Mouse (Mus musculus) MEL (cell line): ENCODE data around the gene Olfr47. TPM values are rescaled to one million over a fixed set of nuclear protein-coding genes. Genes with fewer than 3 reads are reported as not detected.

Experiments used
- DNase-seq: peaks from one replicate; pipeline ENCODE4 v3.0.0; 2011; ENCODE audit warnings: low read depth, low spot score
- H3K27ac ChIP-seq: 2 replicates; pipeline ENCODE4 v1.5.1; 2012; ENCODE audit warnings: low read depth, mild to moderate bottlenecking, control low read depth, low read length, moderate library complexity; ENCODE audit not compliant: control insufficient read depth
- H3K27me3 ChIP-seq, 2 experiments: fragments of 150-350 bp in 1 of 2; sonication (generic) in 1 of 2; 2 replicates each; pipeline ENCODE4 v1.6.1; 2012; ENCODE audit warnings: low read length in 2 of 2, mild to moderate bottlenecking in 2 of 2, improper control_type of control experiment in 1 of 2, moderate library complexity in 1 of 2; ENCODE audit not compliant: insufficient read depth in 2 of 2, control insufficient read depth in 1 of 2
- H3K36me3 ChIP-seq, 2 experiments: 2 replicates each; pipeline ENCODE4 v1.6.1; 2012 to 2014; ENCODE audit warnings: low read length in 2 of 2, improper control_type of control experiment in 1 of 2, inconsistent platforms in 1 of 2, mild to moderate bottlenecking in 1 of 2; ENCODE audit not compliant: insufficient read depth in 2 of 2, control insufficient read depth in 1 of 2
- H3K4me1 ChIP-seq, 2 experiments: fragments of 150-350 bp in 1 of 2; sonication (generic) in 1 of 2; 2 replicates each; pipeline ENCODE4 v1.6.1; 2012; ENCODE audit warnings: low read length in 2 of 2, improper control_type of control experiment in 1 of 2, mild to moderate bottlenecking in 1 of 2; ENCODE audit not compliant: insufficient read depth in 2 of 2, control insufficient read depth in 1 of 2
- H3K4me3 ChIP-seq, 2 experiments: fragments of 150-350 bp in 1 of 2; sonication (generic) in 1 of 2; 2 replicates each; pipeline ENCODE4 v1.5.1; 2012; ENCODE audit warnings: low read depth in 2 of 2, low read length in 2 of 2, mild to moderate bottlenecking in 2 of 2, moderate library complexity in 2 of 2, control low read depth in 1 of 2, improper control_type of control experiment in 1 of 2; ENCODE audit not compliant: control insufficient read depth in 1 of 2, insufficient read depth in 1 of 2
- H3K79me2 ChIP-seq: 2 replicates; pipeline ENCODE4 v1.6.1; 2012; ENCODE audit warnings: mild to moderate bottlenecking, low read length, moderate library complexity; ENCODE audit not compliant: control insufficient read depth, poor library complexity, insufficient read depth
- H3K9ac ChIP-seq: 2 replicates; pipeline ENCODE4 v1.6.1; 2012; ENCODE audit warnings: low read depth, mild to moderate bottlenecking, control low read depth, low read length, moderate library complexity; ENCODE audit not compliant: control insufficient read depth, poor library complexity, severe bottlenecking
- H3K9me3 ChIP-seq: fragments of 150-350 bp; sonication (generic); replicated peaks from 2 replicates; pipeline ENCODE4 v1.6.1; 2012; ENCODE audit warnings: mild to moderate bottlenecking, low read length, improper control_type of control experiment, moderate library complexity; ENCODE audit not compliant: insufficient read depth
- CHD1 ChIP-seq: IDR thresholded peaks from 2 replicates; pipeline ENCODE4 v1.6.1; 2012; ENCODE audit warnings: low read depth, mild to moderate bottlenecking, inconsistent platforms, low read length, improper control_type of control experiment
- CTCF ChIP-seq, 3 experiments: IDR thresholded peaks in 2 of 3; conservative IDR thresholded peaks in 1 of 3; 2 replicates each; pipeline ENCODE4 v1.5.1; 2011 to 2012; ENCODE audit warnings: low read length in 3 of 3, low read depth in 2 of 3, mild to moderate bottlenecking in 2 of 3, improper control_type of control experiment in 1 of 3, inconsistent platforms in 1 of 3, mixed read lengths in 1 of 3, moderate library complexity in 1 of 3; ENCODE audit not compliant: control insufficient read depth in 1 of 3, insufficient read depth in 1 of 3, poor library complexity in 1 of 3, severe bottlenecking in 1 of 3
- ELF1 ChIP-seq: IDR thresholded peaks from 2 replicates; pipeline ENCODE4 v1.6.1; 2014; ENCODE audit warnings: low read depth, mild to moderate bottlenecking, inconsistent platforms, low read length, improper control_type of control experiment, moderate library complexity
- ETS1 ChIP-seq: IDR thresholded peaks from 2 replicates; pipeline ENCODE4 v1.6.1; 2012; ENCODE audit warnings: low read depth, mild to moderate bottlenecking, inconsistent platforms, low read length, improper control_type of control experiment, moderate library complexity
- HCFC1 ChIP-seq: IDR thresholded peaks from 2 replicates; pipeline ENCODE4 v1.6.1; 2012; ENCODE audit warnings: low read depth, mild to moderate bottlenecking, inconsistent platforms, low read length, improper control_type of control experiment, moderate library complexity
- JUND ChIP-seq: IDR thresholded peaks from 2 replicates; pipeline ENCODE4 v1.6.1; 2011; ENCODE audit warnings: low read depth, mild to moderate bottlenecking, improper control_type of control experiment, low read length
- MAFK ChIP-seq: IDR thresholded peaks from 2 replicates; pipeline ENCODE4 v1.6.1; 2011; ENCODE audit warnings: low read depth, mild to moderate bottlenecking, low read length, improper control_type of control experiment, borderline replicate concordance
- MAX ChIP-seq: IDR thresholded peaks from 2 replicates; pipeline ENCODE4 v1.6.1; 2011; ENCODE audit warnings: low read length, improper control_type of control experiment
- MXI1 ChIP-seq: IDR thresholded peaks from 2 replicates; pipeline ENCODE4 v1.6.1; 2011; ENCODE audit warnings: mild to moderate bottlenecking, low read depth, low read length, improper control_type of control experiment
- MYC ChIP-seq: IDR thresholded peaks from 2 replicates; pipeline ENCODE4 v1.6.1; 2011; ENCODE audit warnings: low read depth, mild to moderate bottlenecking, low read length, improper control_type of control experiment, moderate library complexity
- NRF1 ChIP-seq: IDR thresholded peaks from 2 replicates; pipeline ENCODE4 v1.6.1; 2014; ENCODE audit warnings: low read depth, mild to moderate bottlenecking, inconsistent platforms, low read length, improper control_type of control experiment, moderate library complexity; ENCODE audit not compliant: poor library complexity, insufficient read depth, severe bottlenecking
- POLR2A ChIP-seq, 2 experiments: IDR thresholded peaks; 2 replicates each; pipeline ENCODE4 v1.6.1; 2011 to 2012; ENCODE audit warnings: low read length in 2 of 2, mild to moderate bottlenecking in 2 of 2, control low read depth in 1 of 2, improper control_type of control experiment in 1 of 2, low read depth in 1 of 2, moderate library complexity in 1 of 2; ENCODE audit not compliant: control insufficient read depth in 1 of 2, insufficient read depth in 1 of 2, poor library complexity in 1 of 2
- POLR2AphosphoS5 ChIP-seq: IDR thresholded peaks from 2 replicates; pipeline ENCODE4 v1.6.1; 2012; ENCODE audit warnings: low read depth, borderline replicate concordance, mild to moderate bottlenecking, inconsistent platforms, low read length, moderate library complexity, mixed read lengths
- RCOR1 ChIP-seq: IDR thresholded peaks from 2 replicates; pipeline ENCODE4 v1.6.1; 2012; ENCODE audit warnings: low read depth, mild to moderate bottlenecking, inconsistent platforms, low read length, improper control_type of control experiment
- SMC3 ChIP-seq: IDR thresholded peaks from 2 replicates; pipeline ENCODE4 v1.6.1; 2011; ENCODE audit warnings: low read depth, low read length, improper control_type of control experiment
- TBP ChIP-seq: IDR thresholded peaks from 2 replicates; pipeline ENCODE4 v1.8.0; 2011; ENCODE audit warnings: low read depth, low read length, improper control_type of control experiment
- UBTF ChIP-seq: IDR thresholded peaks from 2 replicates; pipeline ENCODE4 v1.6.1; 2012; ENCODE audit warnings: low read depth, mild to moderate bottlenecking, inconsistent platforms, low read length, improper control_type of control experiment, moderate library complexity, borderline replicate concordance; ENCODE audit not compliant: insufficient read depth
- USF2 ChIP-seq, 2 experiments: IDR thresholded peaks; 2 replicates each; pipeline ENCODE4 v1.6.1; 2011 to 2012; ENCODE audit warnings: improper control_type of control experiment in 2 of 2, low read length in 2 of 2, borderline replicate concordance in 1 of 2, inconsistent platforms in 1 of 2, low read depth in 1 of 2, mild to moderate bottlenecking in 1 of 2; ENCODE audit not compliant: insufficient read depth in 1 of 2
- ZC3H11A ChIP-seq: IDR thresholded peaks from 2 replicates; pipeline ENCODE4 v1.6.1; 2012; ENCODE audit warnings: low read depth, mild to moderate bottlenecking, inconsistent platforms, low read length, improper control_type of control experiment
- ZKSCAN1 ChIP-seq: IDR thresholded peaks from 2 replicates; pipeline ENCODE4 v1.6.1; 2012; ENCODE audit warnings: low read depth, mild to moderate bottlenecking, inconsistent platforms, low read length, improper control_type of control experiment, moderate library complexity
- polyA plus RNA-seq, 2 experiments: library from polyadenylated mRNA; stranded (reverse) in 1 of 2; unstranded in 1 of 2; fragments of >175 nt in 1 of 2; fragments of >200 nt in 1 of 2; gene quantifications; 2 replicates each; pipeline versions ENCODE4 v1.2.1 to v1.2.4; 2012; ENCODE audit warnings: low replicate concordance in 2 of 2, low read depth in 1 of 2; ENCODE audit not compliant: insufficient read length in 2 of 2, insufficient read depth in 1 of 2, missing spikeins in 1 of 2
- total RNA-seq: library from RNA; depleted of rRNA; stranded (reverse); fragments of 300-350 nt; gene quantifications from 2 replicates; pipeline ENCODE4 v1.2.3, GENCODE M21; 2012; rRNA removed

The Olfr47 gene
- total and polyA plus RNA-seq, 3 experiments: not detected

GRCm38 (mm10) chr6:43280481-43280880 lies 49.2 kb downstream of the Olfr47 start:
- H3K4me1 ChIP-seq: no peaks in the 10 kb centered on the region
- no peak overlapping the region for H3K27ac ChIP-seq
- no peak for DNase-seq
- no peaks in the 10 kb centered on the region for H3K79me2 ChIP-seq
- no peak overlapping the region for H3K9ac ChIP-seq
- no peaks in the 10 kb centered on the region for H3K9me3 ChIP-seq
- H3K4me3 ChIP-seq: no peak overlapping the region
- TF ChIP-seq ETS1 (no peak), NRF1 (no peak), TBP (no peak), POLR2A (IDR thresholded peaks at IDR 0.05; ENCODE audit: control insufficient read depth in 1 of 2, insufficient read depth in 1 of 2, low read depth in 1 of 2, low read length in 2 of 2, poor library complexity in 1 of 2) (no peak), MAX (no peak), JUND (no peak), ZC3H11A (no peak), USF2 (IDR thresholded peaks at IDR 0.05; ENCODE audit: borderline replicate concordance in 1 of 2, insufficient read depth in 1 of 2, low read depth in 1 of 2, low read length in 2 of 2) (no peak), CHD1 (no peak), UBTF (no peak), ZKSCAN1 (no peak), HCFC1 (no peak), MYC (no peak), SMC3 (no peak), ELF1 (no peak), CTCF (IDR thresholded peaks at IDR 0.05 in 2 of 3, conservative IDR thresholded peaks at IDR 0.05 in 1 of 3; ENCODE audit: control insufficient read depth in 1 of 3, insufficient read depth in 1 of 3, low read depth in 2 of 3, low read length in 3 of 3, poor library complexity in 1 of 3, severe bottlenecking in 1 of 3) (no peak), RCOR1 (no peak), MAFK (no peak), POLR2AphosphoS5 (no peak), MXI1 (no peak)
- no peaks in the 10 kb centered on the region for H3K36me3 ChIP-seq
- no peaks in the 10 kb centered on the region for H3K27me3 ChIP-seq

Other genes starting within 250 kb of the Olfr47 start
- not detected in 2 replicates for gene Olfr441, start 125.2 kb upstream of the Olfr47 start, total RNA-seq
- gene Olfr441, start 125.2 kb upstream of the Olfr47 start, polyA plus RNA-seq: not detected
- gene Olfr237-ps1, start 85.0 kb upstream of the Olfr47 start, total RNA-seq: not detected in 2 replicates
- gene Olfr237-ps1, start 85.0 kb upstream of the Olfr47 start, polyA plus RNA-seq: not detected
- not detected in 2 replicates for gene Olfr437, start 68.2 kb upstream of the Olfr47 start, total RNA-seq
- not detected for gene Olfr437, start 68.2 kb upstream of the Olfr47 start, polyA plus RNA-seq
- not detected in 2 replicates for gene Olfr13, start 59.4 kb upstream of the Olfr47 start, total RNA-seq
- not detected for gene Olfr13, start 59.4 kb upstream of the Olfr47 start, polyA plus RNA-seq
- not detected in 2 replicates for gene Olfr435, start 34.4 kb upstream of the Olfr47 start, total RNA-seq
- not detected for gene Olfr435, start 34.4 kb upstream of the Olfr47 start, polyA plus RNA-seq
- not detected in 2 replicates for gene Olfr434, start 18.5 kb upstream of the Olfr47 start, total RNA-seq
- gene Olfr434, start 18.5 kb upstream of the Olfr47 start, polyA plus RNA-seq: not detected
- gene Arhgef5, start 34.1 kb downstream of the Olfr47 start, total RNA-seq: not detected in 2 replicates
- not detected for gene Arhgef5, start 34.1 kb downstream of the Olfr47 start, polyA plus RNA-seq
- not detected in 2 replicates for gene Nobox, start 78.0 kb downstream of the Olfr47 start, total RNA-seq
- not detected for gene Nobox, start 78.0 kb downstream of the Olfr47 start, polyA plus RNA-seq